10 mouse cellular contexts compared by ENCODE assay signal in genomic region chr16:18126211-18126610, GRCm38 (mm10).
"Had no signal": no experiment of that assay in that cellular context is flagged by ENCODE, and none has a peak within 500 bp of the region (broad histone marks: within the 10 kb centered on the region; RNA-seq: fewer than 3 reads in every experiment).

No protein-coding gene starts in this region.

- H3K36me3 ChIP-seq: limb, embryonic 12.5 days; liver, embryonic 13.5 days; neural tube, embryonic 12.5 days had no signal

- H3K9ac ChIP-seq: limb, embryonic 12.5 days; liver, embryonic 13.5 days; liver, postnatal 0 days had no signal

- DNase-seq: kidney, postnatal 10 days; kidney, postnatal 4 days; liver; liver, embryonic 13.5 days; liver, postnatal 0 days; thymus, postnatal 4 days had no signal

- H3K9me3 ChIP-seq: limb, embryonic 12.5 days; liver, embryonic 13.5 days; neural tube, embryonic 12.5 days had no signal

- H3K27ac ChIP-seq: layer of hippocampus, adult 2 months; limb, embryonic 12.5 days; liver, embryonic 13.5 days; neural tube, embryonic 12.5 days; stomach, postnatal 0 days had no signal

- ATAC-seq: liver, postnatal 0 days had no signal
